Comparison of ENCODE assay signal across 15 mouse cellular contexts in the genomic region with DNA sequence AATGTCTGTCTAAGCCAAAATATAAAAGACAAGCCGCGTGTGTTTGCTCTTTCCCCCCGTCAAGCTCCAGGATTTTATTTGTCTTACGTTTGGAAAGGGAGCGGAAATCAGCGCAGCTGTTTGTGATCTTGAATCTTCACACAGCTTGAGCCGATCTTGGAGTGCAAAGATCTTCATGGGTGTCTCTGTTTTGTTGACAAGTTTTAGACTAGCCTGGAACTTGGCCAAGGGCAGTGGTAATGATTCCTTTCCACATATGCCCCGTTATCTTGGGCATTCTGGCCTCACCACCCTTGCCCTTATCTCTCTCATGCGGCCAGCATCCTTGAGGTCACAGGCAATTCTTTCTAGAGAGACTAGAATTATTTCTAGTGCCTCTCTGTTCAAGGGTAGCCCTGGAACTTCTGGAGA.
A peak's percentile ranks its signal among the peaks of the same experiment; 100 is the strongest.
DNase-seq lines count a peak whose midpoint lies in the region; ATAC-seq and TF ChIP-seq lines count a peak whose summit lies in the region.
"Had no signal": no experiment of that assay in that cellular context is flagged by ENCODE, and none has a peak within 500 bp of the region (broad histone marks: within the 10 kb centered on the region; RNA-seq: fewer than 3 reads in every experiment).

No protein-coding gene starts in this region.

- no peak overlapping the region for H3K4me3 ChIP-seq in heart, embryonic 10.5 days
- H3K4me3 ChIP-seq in lung, embryonic 14.5 days (ENCODE audit: low read depth, low read length), result no peak overlapping the region
- no peak overlapping the region for H3K4me3 ChIP-seq in intestine, embryonic 16.5 days (ENCODE audit: low read length)
- H3K4me3 ChIP-seq: forebrain, embryonic 12.5 days; hindbrain, embryonic 13.5 days; liver, embryonic 15.5 days; neural tube, embryonic 15.5 days had no signal

- WGBS in heart, embryonic 10.5 days, result 57% methylated on average over 9 of the region's 9 CpGs
- WGBS in lung, embryonic 14.5 days, result 21% methylated on average over 9 of the region's 9 CpGs
- WGBS in intestine, embryonic 16.5 days, result 39% methylated on average over 9 of the region's 9 CpGs

- no peak for ATAC-seq in lung, embryonic 14.5 days (ENCODE audit: insufficient read depth)
- peak; percentile 31; the same call in 1 of the 2 replicates for ATAC-seq in intestine, embryonic 16.5 days

- no peak overlapping the region for H3K4me2 ChIP-seq in lung, embryonic 14.5 days
- H3K4me2 ChIP-seq in intestine, embryonic 16.5 days (ENCODE audit: low read depth, low read length), result no peak overlapping the region
- H3K4me2 ChIP-seq: forebrain, embryonic 12.5 days; hindbrain, embryonic 13.5 days; liver, embryonic 15.5 days; neural tube, embryonic 15.5 days had no signal

- no peaks in the 10 kb centered on the region for H3K36me3 ChIP-seq in heart, embryonic 10.5 days
- no peaks in the 10 kb centered on the region for H3K36me3 ChIP-seq in lung, embryonic 14.5 days (ENCODE audit: insufficient read depth)
- H3K36me3 ChIP-seq in intestine, embryonic 16.5 days (ENCODE audit: control insufficient read depth, insufficient read depth, low read length), result no peaks in the 10 kb centered on the region
- H3K36me3 ChIP-seq: forebrain, embryonic 12.5 days; hindbrain, embryonic 13.5 days; liver, embryonic 15.5 days; neural tube, embryonic 15.5 days had no signal

- peak overlapping the region; percentile 23; the same call in 1 of the 2 replicates for H3K27ac ChIP-seq in heart, embryonic 10.5 days
- H3K27ac ChIP-seq in lung, embryonic 14.5 days (ENCODE audit: low read depth), result peak overlapping the region; percentile 44; the same call in 1 of the 2 replicates
- peak overlapping the region; percentile 79 for H3K27ac ChIP-seq in intestine, embryonic 16.5 days (ENCODE audit: low read length)
- H3K27ac ChIP-seq: forebrain, embryonic 12.5 days; hindbrain, embryonic 13.5 days; liver, embryonic 15.5 days; neural tube, embryonic 15.5 days had no signal

- H3K9me3 ChIP-seq in heart, embryonic 10.5 days, result no peaks in the 10 kb centered on the region
- H3K9me3 ChIP-seq in lung, embryonic 14.5 days (ENCODE audit: low read depth, low read length), result no peaks in the 10 kb centered on the region
- 0 out of 2 replicates have a peak, but pooled peaks cover 4% of the 10 kb centered on the region for H3K9me3 ChIP-seq in intestine, embryonic 16.5 days (ENCODE audit: control insufficient read depth, low read length)
- H3K9me3 ChIP-seq: forebrain, embryonic 12.5 days; hindbrain, embryonic 13.5 days; liver, embryonic 15.5 days; neural tube, embryonic 15.5 days had no signal

- H3K27me3 ChIP-seq in heart, embryonic 10.5 days (ENCODE audit: insufficient read depth, poor library complexity, severe bottlenecking), result peaks cover 1% of the 10 kb centered on the region; the same call in 1 of the 2 replicates
- no peaks in the 10 kb centered on the region for H3K27me3 ChIP-seq in lung, embryonic 14.5 days (ENCODE audit: insufficient read depth, low read length)
- no peaks in the 10 kb centered on the region for H3K27me3 ChIP-seq in intestine, embryonic 16.5 days (replicated peaks; ENCODE audit: control insufficient read depth, insufficient read depth, low read length)
- H3K27me3 ChIP-seq: forebrain, embryonic 12.5 days; hindbrain, embryonic 13.5 days; liver, embryonic 15.5 days; neural tube, embryonic 15.5 days had no signal

- DNase-seq in heart, embryonic 10.5 days (ENCODE audit: low spot score), result no peak
- DNase-seq in heart, adult 9 months (ENCODE audit: low spot score in 2 of 2), result no peak
- peak; percentile 82 for DNase-seq in lung, embryonic 14.5 days
- DNase-seq in lung, postnatal 4 days, result no peak
- DNase-seq in ovary, postnatal 14 days (ENCODE audit: low spot score), result peak; percentile 27
- DNase-seq in left cerebral cortex, adult 18-20 months (ENCODE audit: low spot score in 2 of 2), result no peak
- no peak for DNase-seq in embryo, embryonic 9.5 days (ENCODE audit: extremely low spot score)
- DNase-seq: cerebellum, adult 8-10 months; gastrocnemius, postnatal 10 days; thymus, postnatal 14 days had no signal

- H3K9ac ChIP-seq in lung, embryonic 14.5 days, result no peak overlapping the region
- no peak overlapping the region for H3K9ac ChIP-seq in intestine, embryonic 16.5 days (ENCODE audit: low read depth, low read length)
- H3K9ac ChIP-seq: forebrain, embryonic 12.5 days; hindbrain, embryonic 13.5 days; liver, embryonic 15.5 days; neural tube, embryonic 15.5 days had no signal

- TF ChIP-seq CTCF in lung, embryonic 14.5 days (IDR thresholded peaks at IDR 0.05; ENCODE audit: low read depth), result no peak

- peaks cover 27% of the 10 kb centered on the region for H3K4me1 ChIP-seq in heart, embryonic 10.5 days
- H3K4me1 ChIP-seq in lung, embryonic 14.5 days (ENCODE audit: insufficient read depth), result peaks cover 4% of the 10 kb centered on the region; the same call in 1 of the 2 replicates
- H3K4me1 ChIP-seq in intestine, embryonic 16.5 days (ENCODE audit: control insufficient read depth, insufficient read depth, low read length), result no peaks in the 10 kb centered on the region
- H3K4me1 ChIP-seq: forebrain, embryonic 12.5 days had no signal

Comparison
In these comparisons a context has a peak if more than half of its experiments do, and no peak if none do; other contexts are left out.
1. DNase-seq: peak in lung, embryonic 14.5 days (single experiment) and ovary, postnatal 14 days (single experiment); none in heart, embryonic 10.5 days (single experiment), heart, adult 9 months (0 of 2), lung, postnatal 4 days (0 of 2), left cerebral cortex, adult 18-20 months (0 of 2) and embryo, embryonic 9.5 days (single experiment).
2. H3K27ac ChIP-seq: peak in every context shown above with its lines; median percentile 79 in intestine, embryonic 16.5 days; 44 in lung, embryonic 14.5 days; 23 in heart, embryonic 10.5 days.